Mouse (Mus musculus) ES-Bruce4 (cell line): ENCODE measurements around the gene Tex29.

ENCODE experiments used
- CTCF ChIP-seq: IDR thresholded peaks from one replicate; pipeline ENCODE4 v1.8.1; 2011; ENCODE audit warnings: low read depth, low read length
- EP300 ChIP-seq: IDR thresholded peaks from 2 replicates; pipeline ENCODE4 v1.6.1; 2011; ENCODE audit warnings: low read depth, low read length; ENCODE audit not compliant: insufficient read depth
- POLR2A ChIP-seq: IDR thresholded peaks from one replicate; pipeline ENCODE4 v1.8.1; 2011; ENCODE audit warnings: low read length; ENCODE audit not compliant: insufficient read depth

- TF ChIP-seq POLR2A: no peak
- TF ChIP-seq CTCF: no peak
- no peak for TF ChIP-seq EP300
These were observed 38.7 kb upstream of the Tex29 start for GRCm38 (mm10) chr8:11801571-11801970.
